Mouse (Mus musculus): ENCODE measurements around the gene Tmem229b.
A peak's percentile ranks its signal among the peaks of the same experiment; 100 is the strongest.
"Not testable (repeated sequence)": the region's sequence is repeated elsewhere in the genome, so short reads cannot be mapped to it uniquely, and the experiment has no call there.

The Tmem229b gene

DNA sequence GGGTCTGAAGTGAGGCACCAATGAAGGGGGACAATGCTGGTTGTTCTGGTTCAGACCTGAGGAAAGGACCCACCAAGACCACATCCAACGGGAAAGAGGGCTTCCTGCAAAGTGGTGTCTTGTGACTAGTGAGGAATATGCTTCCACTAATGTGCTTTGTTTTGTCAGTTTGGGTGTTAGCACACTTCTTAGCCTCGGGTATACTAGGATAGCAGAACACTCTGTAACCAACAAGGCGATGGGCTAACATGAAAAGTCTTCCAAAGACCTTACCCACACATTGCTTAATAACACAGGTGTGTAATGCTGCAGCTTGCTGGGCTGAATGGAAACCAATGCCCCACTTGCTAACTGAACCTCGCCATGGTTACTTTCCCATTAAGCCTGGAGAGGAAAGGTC, 51.0 kb downstream of the Tmem229b start:
- DNase-seq (ENCODE audit: extremely low spot score, low read depth, low spot score), result no peak

DNA sequence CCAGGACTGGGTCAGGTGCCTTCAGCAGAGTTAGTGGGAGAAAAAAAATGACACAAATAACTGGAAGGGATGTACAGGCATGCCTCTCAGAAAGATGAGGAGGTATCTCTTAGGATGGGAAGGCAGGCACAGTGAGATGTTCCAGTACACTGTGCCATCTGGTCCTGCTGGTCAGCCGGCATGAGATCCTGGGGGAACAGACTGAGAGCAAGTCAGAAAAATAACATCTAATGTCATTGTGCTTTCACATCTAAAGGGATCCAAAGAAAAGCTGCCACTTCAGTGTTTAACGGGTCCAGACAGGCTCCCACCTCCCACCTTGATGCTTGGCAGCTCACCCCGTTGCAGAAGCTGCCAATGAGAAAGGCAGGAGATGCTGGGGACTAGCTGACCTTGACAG, 54.9 kb downstream of the Tmem229b start:
- DNase-seq (ENCODE audit: extremely low spot score, low read depth, low spot score), result no peak

DNA sequence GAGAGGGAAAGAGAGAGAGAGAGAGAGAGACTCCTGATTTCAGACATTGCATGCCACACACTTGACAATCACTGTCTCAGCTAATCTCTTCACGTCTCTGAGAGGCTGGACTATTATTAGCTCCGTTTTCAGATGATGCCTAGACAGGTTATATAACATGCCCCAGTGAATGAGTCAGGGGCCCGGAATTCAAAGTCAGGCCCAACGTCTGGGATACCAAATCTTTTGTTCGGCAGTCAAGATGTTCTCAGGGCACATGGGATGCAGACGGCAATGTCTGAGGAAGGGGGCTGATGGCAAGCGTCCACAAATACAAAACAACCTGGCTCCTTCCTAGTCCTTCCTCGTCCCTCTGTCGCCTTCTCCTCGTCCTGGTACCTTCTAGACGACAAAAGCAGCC, 55.4 kb downstream of the Tmem229b start:
- no peak for DNase-seq (ENCODE audit: extremely low spot score, low read depth, low spot score)

DNA sequence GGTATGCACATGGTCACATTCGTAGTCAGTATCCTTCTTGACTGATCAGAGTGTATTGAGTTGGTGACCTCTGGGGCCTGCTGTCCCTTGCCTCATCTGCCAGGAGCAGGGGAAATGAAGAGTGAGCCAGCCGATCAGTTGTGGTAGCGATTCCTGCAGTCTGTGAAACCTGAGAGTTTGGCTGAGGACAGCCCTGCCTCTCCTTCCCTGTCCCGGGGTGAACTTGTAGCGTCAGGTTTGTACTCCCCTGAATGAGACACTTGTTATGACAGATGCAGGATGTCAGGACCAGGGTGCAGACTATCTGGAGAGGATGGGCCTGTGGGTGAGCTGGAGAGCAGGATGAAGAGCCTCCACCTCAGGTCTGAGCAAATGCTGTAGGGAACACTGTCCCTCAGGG, 59.8 kb downstream of the Tmem229b start:
- no peak for DNase-seq (ENCODE audit: extremely low spot score, low read depth, low spot score)

DNA sequence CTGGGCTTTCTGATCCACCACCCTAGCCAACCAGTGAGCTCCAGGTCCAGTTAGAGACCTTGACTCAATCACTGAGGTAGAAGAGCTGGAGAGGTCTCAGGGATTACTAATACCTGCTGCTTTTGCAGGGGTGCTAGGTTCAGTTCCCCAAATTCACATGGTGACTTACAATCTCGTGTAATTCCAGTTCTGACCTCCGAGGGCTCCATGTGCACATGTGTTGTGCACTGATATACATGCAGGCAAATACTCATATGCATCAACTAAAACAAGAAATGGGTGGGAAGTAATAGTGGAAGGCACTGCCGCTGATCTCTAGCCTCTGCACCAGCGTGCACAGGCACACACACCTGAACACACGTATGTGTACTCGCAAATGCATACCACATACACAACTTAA, 60.3 kb downstream of the Tmem229b start:
- DNase-seq (ENCODE audit: extremely low spot score, low read depth, low spot score), result no peak

DNA sequence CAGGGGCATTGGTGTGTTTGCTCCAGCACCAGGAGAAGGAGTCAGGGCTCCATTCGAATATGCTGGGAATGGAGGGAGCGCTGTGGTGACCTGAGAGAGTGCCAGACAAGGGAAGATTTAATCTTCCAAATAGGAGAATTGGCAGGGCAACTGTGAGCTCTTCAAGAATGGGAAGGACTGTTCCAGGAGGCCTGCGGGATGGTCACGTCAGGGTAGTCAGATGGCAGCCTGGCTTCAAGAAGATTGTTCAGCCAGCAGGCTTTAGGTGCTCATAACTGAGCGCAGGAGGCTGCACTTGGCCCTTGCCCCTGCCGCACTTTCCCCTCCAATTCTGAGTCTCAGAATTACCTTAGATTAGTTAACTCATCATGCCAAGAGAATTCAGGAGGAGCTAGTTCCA, 64.5 kb downstream of the Tmem229b start:
- DNase-seq (ENCODE audit: extremely low spot score, low read depth, low spot score), result no peak

DNA sequence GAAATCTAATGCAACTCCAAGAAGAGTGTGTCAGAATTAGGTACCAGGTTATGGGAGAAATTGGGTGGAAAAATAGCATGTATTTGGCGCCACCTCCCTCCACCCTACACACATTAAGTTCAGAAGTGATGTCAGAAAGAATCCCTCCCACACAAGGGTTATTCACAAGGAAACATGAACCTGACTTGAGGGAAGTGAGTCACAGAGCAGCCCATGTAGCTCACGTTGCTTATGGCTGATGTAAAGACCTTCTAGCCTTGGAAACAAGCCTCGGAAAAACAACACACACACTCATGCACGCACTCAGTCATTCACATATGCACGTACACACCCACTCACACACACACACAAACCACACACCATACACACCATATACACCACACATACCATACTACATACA, 67.3 kb downstream of the Tmem229b start:
- no peak for DNase-seq (ENCODE audit: extremely low spot score, low read depth, low spot score)

DNA sequence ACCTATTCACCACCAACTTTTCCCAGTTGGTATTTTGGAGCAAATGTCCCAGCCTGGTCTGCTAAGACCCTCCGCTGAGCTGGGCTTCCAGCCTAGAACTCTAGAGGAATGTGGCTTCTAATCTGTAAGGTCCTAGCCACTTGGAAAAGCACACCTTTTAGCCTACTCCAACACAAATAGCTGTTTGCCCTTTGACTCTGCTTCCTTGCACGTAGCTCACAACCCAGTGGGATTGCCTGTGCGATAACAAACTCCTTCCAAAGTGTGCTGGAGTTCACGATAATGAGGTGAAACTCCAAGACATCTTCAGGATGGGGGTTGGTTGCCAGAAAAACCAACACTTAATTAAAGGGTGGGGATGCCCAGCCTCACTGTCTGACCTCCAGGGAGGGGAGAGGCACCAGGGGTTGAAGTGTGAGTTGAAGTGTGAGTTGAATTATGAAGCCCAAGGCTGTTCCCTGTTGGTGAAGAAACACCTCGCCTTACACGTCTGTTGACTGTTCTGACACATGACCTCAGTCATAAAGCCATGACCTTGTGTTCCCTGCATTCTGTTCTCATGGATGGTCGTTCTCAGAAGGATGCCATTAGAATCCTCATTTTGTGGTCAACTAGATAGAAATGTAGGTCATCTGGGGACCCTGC, 67.9 kb downstream of the Tmem229b start:
- no peak for DNase-seq (ENCODE audit: extremely low spot score, low read depth, low spot score)

DNA sequence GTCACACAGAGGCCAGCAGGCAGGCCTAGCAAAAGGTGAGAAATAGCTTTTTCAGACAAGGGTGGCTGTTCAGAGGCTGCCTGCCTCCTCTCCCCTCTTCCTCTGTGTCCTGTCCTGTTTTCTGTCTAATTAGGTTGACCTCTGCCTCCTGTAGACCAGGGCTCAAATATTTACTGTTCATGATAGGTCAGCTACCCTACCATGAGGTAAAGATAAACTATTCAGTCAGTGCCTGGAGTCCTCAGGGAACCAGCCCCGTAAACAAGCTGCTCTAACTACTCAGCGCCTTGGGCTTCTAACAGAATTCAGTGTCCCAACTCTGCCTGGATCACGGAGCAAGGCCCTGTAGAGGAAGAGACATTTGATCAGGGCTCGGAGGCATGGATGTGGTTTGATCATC, 70.9 kb downstream of the Tmem229b start:
- no peak for DNase-seq (ENCODE audit: extremely low spot score, low read depth, low spot score)

DNA sequence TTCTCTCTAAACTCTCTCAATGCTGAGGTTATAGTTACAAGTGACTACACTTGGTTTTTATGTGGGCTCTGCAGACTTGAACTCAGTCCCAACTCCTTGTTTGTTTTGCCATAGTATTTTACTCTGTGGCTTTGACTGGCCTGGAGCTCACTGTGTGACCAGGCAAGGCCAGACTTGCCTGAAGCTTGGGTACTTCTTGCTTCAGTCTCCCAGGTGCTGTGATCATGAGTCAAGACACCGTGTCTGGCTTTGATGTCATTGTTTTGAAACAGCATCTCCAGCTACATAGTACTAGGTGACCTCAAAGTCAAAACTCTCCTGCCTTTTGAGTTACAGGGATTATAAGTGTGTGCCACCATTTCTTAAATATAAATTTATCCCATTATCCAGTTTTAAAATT, 77.5 kb downstream of the Tmem229b start:
- no peak for DNase-seq (ENCODE audit: extremely low spot score, low read depth, low spot score)

DNA sequence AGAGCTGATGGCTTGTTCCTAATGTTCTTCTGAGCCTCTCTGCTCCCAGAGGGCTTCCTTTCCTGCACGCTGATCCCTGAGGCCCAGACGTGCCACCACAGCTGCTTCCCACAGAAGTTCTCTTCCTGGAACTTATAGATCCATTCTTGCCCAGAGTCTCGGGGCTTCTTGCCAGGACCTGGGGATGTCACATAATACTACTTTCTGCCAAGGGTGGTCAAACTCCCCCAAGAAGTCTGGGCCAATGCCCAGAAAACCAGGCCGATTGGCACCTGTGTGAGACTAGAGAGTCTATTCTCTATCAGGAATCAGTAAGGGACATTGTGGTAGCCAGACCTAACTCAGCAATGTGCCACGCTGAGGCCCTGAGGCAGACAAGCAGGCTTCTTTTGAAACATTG, 80.1 kb downstream of the Tmem229b start:
- no peak for DNase-seq (ENCODE audit: extremely low spot score, low read depth, low spot score)

DNA sequence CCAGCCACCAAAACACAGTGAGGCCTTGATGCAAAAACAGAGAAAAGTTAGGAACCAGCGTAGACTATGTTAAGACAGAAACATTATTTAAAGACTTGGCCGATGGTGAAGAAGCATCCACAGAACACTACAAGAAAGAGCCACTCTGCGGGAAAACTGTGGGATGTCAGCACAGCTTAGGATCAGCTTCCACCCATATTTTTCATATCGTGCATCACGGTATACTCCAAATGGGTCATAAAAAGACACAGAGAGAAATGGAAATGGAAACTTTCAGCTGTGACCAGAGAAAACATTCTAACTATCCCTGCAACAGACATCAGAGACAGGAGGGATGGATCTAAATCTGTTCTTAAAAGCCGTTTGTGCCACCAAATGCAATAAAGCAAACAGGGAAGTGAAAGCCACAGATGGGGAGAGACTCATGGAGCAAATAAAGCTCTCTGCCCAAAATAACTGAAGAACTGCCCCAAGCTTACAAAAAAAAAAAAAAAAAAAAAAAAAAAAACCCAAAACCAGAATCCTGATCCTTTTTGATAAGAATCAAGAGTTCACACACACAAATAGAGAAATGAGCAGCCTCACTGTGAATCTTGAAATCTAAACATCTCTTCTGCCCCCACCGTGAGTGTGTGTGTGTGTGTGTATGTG, 83.8 kb downstream of the Tmem229b start:
- DNase-seq (ENCODE audit: extremely low spot score, low read depth, low spot score), result no peak

DNA sequence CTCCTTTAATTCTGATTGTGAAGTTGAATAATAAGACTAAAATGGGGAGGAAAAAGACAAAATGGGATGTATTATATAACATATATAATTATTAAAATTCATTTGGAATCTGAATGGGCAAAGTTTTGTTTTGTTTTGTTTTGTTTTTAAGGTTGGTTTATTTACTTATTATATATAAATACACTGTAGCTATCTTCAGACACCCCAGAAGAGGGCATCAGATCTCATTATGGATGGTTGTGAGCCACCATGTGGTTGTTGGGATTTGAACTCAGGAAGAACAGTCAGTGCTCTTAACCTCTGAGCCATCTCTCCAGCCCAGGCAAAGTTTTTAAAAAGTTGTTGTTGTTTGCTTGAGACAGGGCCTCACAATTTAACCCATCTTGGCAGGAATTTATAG, 84.5 kb downstream of the Tmem229b start:
- DNase-seq (ENCODE audit: extremely low spot score, low read depth, low spot score), result not testable (repeated sequence)

DNA sequence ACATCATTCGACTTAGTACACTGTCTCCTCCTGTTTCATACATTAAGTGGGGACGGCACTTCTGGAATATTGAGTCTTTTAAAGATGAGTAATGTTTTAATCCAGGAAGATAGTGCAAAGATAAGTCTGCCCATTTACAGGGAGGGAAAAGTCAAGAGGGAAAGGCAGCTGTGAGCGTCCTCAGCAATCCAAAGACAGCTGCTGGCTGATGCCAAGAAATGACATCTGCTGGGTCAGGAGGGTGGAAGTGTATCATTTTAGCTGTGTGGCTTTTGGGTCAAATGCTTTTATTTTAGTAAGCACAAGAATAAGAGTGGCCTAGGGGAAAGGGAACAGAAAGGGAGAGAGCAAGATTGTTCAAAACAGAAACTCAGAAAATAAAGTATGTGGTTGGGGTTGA, 85.4 kb downstream of the Tmem229b start:
- DNase-seq (ENCODE audit: extremely low spot score, low read depth, low spot score), result no peak

DNA sequence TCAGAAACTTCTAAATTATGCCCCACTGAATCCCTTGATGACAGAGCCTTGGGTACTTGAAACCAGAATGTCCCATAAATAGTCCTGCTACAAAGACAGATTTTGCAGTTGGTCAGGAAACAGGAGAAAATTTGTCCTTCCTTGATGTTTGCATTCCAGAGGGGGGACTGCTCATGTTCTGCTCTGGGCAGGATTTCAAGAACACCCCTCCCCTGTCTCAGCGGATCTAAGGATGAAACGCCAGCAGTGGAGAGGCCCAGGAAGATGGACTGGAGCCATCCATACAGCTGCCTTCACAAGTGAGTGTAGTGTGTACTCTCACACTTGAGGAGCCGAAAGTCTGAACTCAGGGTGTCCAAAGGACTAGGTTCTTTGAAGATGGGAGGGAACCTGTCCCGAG, 86.0 kb downstream of the Tmem229b start:
- DNase-seq (ENCODE audit: extremely low spot score, low read depth, low spot score), result no peak

DNA sequence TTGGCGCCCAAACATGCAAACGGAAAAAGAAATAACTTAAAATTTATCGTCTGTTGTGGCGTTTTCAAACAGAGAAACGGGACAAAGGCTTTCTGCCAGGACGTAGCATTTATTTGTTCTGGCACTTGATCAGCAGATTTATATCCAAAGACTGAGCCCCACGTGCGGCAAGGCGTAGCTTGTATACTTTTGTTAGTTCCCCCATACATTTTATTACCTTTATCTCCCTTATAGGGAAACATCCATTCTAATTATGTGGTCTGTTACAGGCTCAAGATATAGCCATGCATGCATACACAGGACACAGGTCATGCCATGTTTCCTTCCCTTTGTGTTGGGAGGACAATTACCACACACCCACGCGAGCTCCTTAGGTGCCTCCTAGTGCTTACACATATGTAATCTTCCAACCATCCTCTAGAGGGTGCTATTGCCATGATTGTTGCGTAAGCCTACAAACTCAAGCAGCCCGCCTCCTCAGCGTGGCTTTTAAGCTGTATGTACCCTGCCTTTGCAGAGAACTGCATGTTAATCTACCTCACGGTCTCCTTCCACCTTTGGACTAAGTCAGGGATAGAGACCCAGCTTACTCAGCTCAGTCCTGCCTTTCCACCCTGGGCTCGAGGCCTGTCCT, 88.2 kb downstream of the Tmem229b start:
- DNase-seq (ENCODE audit: extremely low spot score, low read depth, low spot score), result no peak

DNA sequence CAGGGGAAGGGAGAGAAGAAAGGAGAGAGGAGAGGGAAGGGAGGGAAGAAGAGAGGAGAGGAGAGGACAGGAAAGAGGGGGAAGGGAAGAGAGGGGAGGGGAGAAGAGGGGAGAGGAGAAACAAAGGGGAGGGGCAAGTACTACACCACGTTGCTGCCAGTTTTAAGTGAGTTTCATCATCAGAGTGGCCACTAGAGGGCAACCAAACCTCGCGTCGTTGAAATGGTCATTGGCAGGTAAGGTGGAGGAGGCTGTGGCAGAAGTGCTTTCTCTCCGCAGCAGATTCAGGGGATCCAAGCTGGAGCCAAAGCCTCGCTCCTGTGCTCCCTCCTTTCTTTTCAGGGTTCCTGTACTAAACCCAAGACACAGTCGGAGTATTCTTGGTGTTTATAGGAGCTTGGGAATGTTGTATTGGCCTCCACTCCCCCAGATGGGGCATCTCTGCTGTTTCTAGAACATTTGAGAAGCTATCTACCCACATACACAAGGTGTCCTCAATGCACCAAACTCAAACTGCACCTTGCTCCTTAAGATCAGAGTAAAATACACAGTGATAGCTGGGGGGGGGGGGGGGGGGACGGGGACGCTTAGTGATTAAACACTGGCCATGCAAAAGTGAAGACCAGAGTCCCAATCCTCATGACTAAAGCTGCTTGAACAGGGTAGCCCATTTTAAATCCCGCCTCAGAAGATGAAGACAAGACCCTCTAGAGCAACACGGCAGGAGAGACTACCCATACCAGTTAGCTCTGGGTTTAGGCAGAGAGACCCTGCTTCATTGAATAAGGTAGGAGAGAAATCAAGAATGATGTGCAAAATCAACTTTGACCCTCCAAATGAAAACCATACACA, 89.0 kb downstream of the Tmem229b start:
- DNase-seq (ENCODE audit: extremely low spot score, low read depth, low spot score), result peak; percentile 78

DNA sequence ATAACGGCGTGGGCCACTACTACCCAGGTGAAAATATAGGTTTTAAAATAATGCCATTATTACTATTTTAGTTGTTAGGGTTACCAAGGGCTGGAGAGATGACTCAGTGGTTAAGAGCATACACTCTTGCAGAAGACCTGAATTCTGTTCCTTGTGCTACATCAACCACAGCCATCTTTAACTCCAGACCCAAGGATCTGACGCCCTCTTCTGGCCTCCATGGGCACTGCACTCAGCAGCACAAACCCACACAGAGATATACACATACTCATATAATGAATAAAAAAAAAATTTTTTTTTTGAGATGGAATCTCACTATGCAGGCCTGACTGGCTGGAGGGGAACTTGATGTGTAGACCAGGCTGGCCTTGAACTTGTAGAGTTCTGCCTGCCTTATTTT, 91.1 kb downstream of the Tmem229b start:
- DNase-seq (ENCODE audit: extremely low spot score, low read depth, low spot score), result no peak

DNA sequence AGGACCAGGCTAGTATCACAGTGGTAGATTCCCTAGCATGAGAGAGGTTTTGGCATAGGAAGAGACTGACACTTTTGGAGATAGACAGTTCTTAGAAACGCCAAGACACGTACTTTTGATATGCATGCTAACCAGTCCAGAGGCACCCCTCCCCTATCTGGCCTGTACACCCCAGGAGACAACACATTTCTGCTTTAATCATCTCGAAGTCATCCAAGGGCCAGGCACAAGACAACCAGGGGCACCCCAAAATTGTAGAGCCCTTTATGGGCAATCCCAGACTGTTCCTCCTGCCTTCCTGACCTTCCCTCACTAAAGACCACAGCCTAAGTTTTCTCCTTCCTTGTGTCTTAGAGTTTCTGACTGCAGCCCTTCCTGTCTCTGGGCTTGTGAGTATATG, 91.9 kb downstream of the Tmem229b start:
- no peak for DNase-seq (ENCODE audit: extremely low spot score, low read depth, low spot score)

DNA sequence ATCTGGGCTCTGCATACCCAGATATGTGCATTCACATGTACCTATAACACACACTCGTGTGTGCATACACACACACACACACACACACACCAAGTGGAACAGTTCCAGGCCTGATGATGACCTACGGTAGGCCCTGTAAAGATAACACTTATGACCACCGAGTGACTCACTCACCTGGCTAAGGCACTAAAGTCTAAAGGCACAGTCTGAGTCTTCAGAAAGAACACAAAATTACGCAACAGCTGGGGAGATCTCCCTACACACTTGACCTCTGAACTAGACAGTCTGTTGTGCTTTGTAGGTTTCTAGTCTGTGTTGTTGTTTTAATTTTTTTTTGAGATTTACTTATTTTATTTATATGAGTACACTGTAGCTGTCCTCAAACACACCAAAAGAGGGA, 93.0 kb downstream of the Tmem229b start:
- no peak for DNase-seq (ENCODE audit: extremely low spot score, low read depth, low spot score)

Measured in hindlimb bud, embryonic 11.5 days (tissue).